Mouse (Mus musculus) hindbrain, postnatal 0 days (tissue): ENCODE measurements around the gene Galnt18. TPM values are rescaled to one million over a fixed set of nuclear protein-coding genes. Genes with fewer than 3 reads are reported as not detected.

Experiments used
- ATAC-seq: fragments of 200-750 bp; cut with Nextera tagmentation; 2 replicates; pipeline ENCODE4 v1.8.0; 2017; ENCODE audit warnings: mild to moderate bottlenecking, moderate TSS enrichment, moderate library complexity
- DNase-seq: peaks from one replicate; pipeline ENCODE4 v3.0.0-alpha.2; 2015; ENCODE audit warnings: low spot score
- H3K27ac ChIP-seq: fragments of 300-500 bp; sonication (generic); 2 replicates; pipeline ENCODE4 v1.5.1; 2014; ENCODE audit warnings: mild to moderate bottlenecking
- H3K27me3 ChIP-seq: fragments of 300-500 bp; sonication (generic); 2 replicates; pipeline ENCODE4 v1.6.1; 2014; ENCODE audit warnings: low read length, mixed read lengths; ENCODE audit not compliant: insufficient read depth
- H3K36me3 ChIP-seq: fragments of 300-500 bp; sonication (generic); 2 replicates; pipeline ENCODE4 v1.6.1; 2014; ENCODE audit warnings: low read length, mixed read lengths; ENCODE audit not compliant: insufficient read depth
- H3K4me1 ChIP-seq: fragments of 300-500 bp; sonication (generic); 2 replicates; pipeline ENCODE4 v1.6.1; 2014; ENCODE audit warnings: antibody characterized with exemption, low read length, mixed read lengths; ENCODE audit not compliant: insufficient read depth
- H3K4me2 ChIP-seq: fragments of 300-500 bp; sonication (generic); 2 replicates; pipeline ENCODE4 v1.6.1; 2014; ENCODE audit warnings: low read depth, mild to moderate bottlenecking, low read length, moderate library complexity, mixed read lengths
- H3K4me3 ChIP-seq: fragments of 300-500 bp; sonication (generic); 2 replicates; pipeline ENCODE4 v1.5.1; 2014; ENCODE audit warnings: low read length
- H3K9ac ChIP-seq: fragments of 300-500 bp; sonication (generic); replicated peaks from 2 replicates; pipeline ENCODE4 v1.6.1; 2014; ENCODE audit warnings: mild to moderate bottlenecking, low read length, moderate library complexity, mixed read lengths
- H3K9me3 ChIP-seq: fragments of 300-500 bp; sonication (generic); 2 replicates; pipeline ENCODE4 v1.6.1; 2016; ENCODE audit warnings: low read length, mixed read lengths
- CTCF ChIP-seq: IDR thresholded peaks from 2 replicates; pipeline ENCODE4 v1.5.1; 2016; ENCODE audit warnings: antibody characterized with exemption, control low read depth, low read depth
- WGBS: fragments of 180-500 bp; shearing (Covaris S2); extraction: QIAGEN DNeasy Blood & Tissue Kit; methylation state at CpG from one replicate; pipeline ENCODE4 v1.1.7; 2014; 5-methylcytosine and 5-hydroxymethylcytosine counted together
- polyA plus RNA-seq: library from polyadenylated mRNA; unstranded; fragments of >200 nt; fragmentation: Nextera tagmentation; extraction: Ambion mirVana; gene quantifications from 2 replicates; pipeline ENCODE4 v1.2.1, GENCODE M21; 2015
- total RNA-seq: library from RNA; depleted of rRNA; stranded (reverse); fragments of >200 nt; gene quantifications from 2 replicates; pipeline ENCODE4 v1.2.3, GENCODE M21; 2014

Galnt18 gene
- total and polyA plus RNA-seq, 2 experiments from 2014 or later: 15.8 to 22.7 TPM

GRCm38 (mm10) chr7:111605663-111606062, 174.1 kb downstream of the Galnt18 start:
- TF ChIP-seq CTCF: no peak
- no peak overlapping the region for H3K4me2 ChIP-seq
- DNase-seq: no peak
- ATAC-seq: no peak
- no peaks in the 10 kb centered on the region for H3K27me3 ChIP-seq
- H3K27ac ChIP-seq: no peak overlapping the region
- peaks cover 4% of the 10 kb centered on the region; the same call in 1 of the 2 replicates for H3K4me1 ChIP-seq
- H3K36me3 ChIP-seq: no peaks in the 10 kb centered on the region
- H3K9me3 ChIP-seq: no peaks in the 10 kb centered on the region
- H3K9ac ChIP-seq: no peak overlapping the region
- no peak overlapping the region for H3K4me3 ChIP-seq

- 84% methylated on average over 2 of the region's 2 CpGs for WGBS
These were observed 175.1 kb downstream of the Galnt18 start for GRCm38 (mm10) chr7:111604578-111605208.

DNA sequence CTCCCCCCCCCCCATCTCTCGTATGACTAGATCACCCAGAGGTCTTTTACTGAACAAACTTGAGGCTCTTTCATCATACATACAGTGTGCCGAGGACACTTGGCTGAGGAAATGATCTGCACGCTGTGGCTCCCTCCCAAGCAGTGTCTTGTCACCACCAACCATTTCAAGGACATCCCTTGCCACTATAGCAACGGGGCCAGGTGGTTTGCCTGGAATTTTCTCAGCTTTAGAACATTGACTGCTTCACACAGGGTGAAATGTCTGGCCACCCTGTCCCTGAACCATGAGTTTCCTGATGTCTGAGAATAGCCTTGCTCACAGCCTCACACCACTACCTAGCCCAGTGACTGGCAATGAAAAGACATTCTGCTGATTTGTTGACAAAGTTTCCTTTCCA, 176.6 kb downstream of the Galnt18 start:
- 66% methylated on average over 4 of the region's 4 CpGs for WGBS
- no peak for DNase-seq
- ATAC-seq: no peak
- Histone ChIP-seq H3K9me3 (no peaks in the 10 kb centered on the region), H3K4me3 (no peak overlapping the region), H3K9ac (no peak overlapping the region), H3K27ac (no peak overlapping the region), H3K36me3 (no peaks in the 10 kb centered on the region), H3K27me3 (no peaks in the 10 kb centered on the region), H3K4me2 (no peak overlapping the region), H3K4me1 (peaks cover 5% of the 10 kb centered on the region; the same call in 1 of the 2 replicates)
- TF ChIP-seq CTCF: no peak

More at GRCm38 (mm10) chr7:111604578-111605208, 175.1 kb downstream of the Galnt18 start:
- Histone ChIP-seq H3K9ac (no peak overlapping the region), H3K36me3 (no peaks in the 10 kb centered on the region), H3K9me3 (no peaks in the 10 kb centered on the region), H3K4me1 (peaks cover 5% of the 10 kb centered on the region; the same call in 1 of the 2 replicates), H3K4me2 (no peak overlapping the region), H3K27me3 (no peaks in the 10 kb centered on the region), H3K4me3 (no peak overlapping the region), H3K27ac (no peak overlapping the region)
- no peak for TF ChIP-seq CTCF
- no peak for ATAC-seq
- no peak for DNase-seq

GRCm38 (mm10) chr7:111601339-111602067, 178.3 kb downstream of the Galnt18 start:
- Histone ChIP-seq H3K4me1 (peaks cover 5% of the 10 kb centered on the region; the same call in 1 of the 2 replicates), H3K9ac (no peak overlapping the region), H3K36me3 (no peaks in the 10 kb centered on the region), H3K27ac (no peak overlapping the region), H3K4me3 (no peak overlapping the region), H3K9me3 (no peaks in the 10 kb centered on the region), H3K4me2 (no peak overlapping the region), H3K27me3 (no peaks in the 10 kb centered on the region)
- 77% methylated on average over 4 of the region's 4 CpGs for WGBS
- DNase-seq (no peak), ATAC-seq (no peak)
- TF ChIP-seq CTCF: no peak

DNA sequence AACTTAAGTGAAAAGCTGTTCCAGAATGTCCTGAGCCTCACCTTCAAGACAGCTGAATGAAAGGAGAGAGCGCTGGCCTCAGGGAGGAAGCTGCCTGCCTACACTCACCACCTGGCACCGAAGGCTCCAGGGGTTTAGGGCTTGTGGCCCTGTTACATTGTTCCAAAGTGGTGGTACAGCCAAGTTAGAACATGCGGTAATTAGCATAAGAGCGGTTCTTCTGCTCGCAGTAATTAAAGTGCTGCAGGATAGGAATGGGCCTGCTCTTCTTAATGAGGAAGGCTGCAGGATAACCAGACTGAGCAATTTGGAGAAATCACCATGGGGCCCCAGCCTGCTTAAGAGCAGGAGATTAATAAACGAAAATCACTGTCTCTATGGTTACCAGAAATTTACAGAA, 179.0 kb downstream of the Galnt18 start:
- Histone ChIP-seq H3K4me2 (no peak overlapping the region), H3K4me3 (no peak overlapping the region), H3K9me3 (no peaks in the 10 kb centered on the region), H3K27ac (no peak overlapping the region), H3K27me3 (no peaks in the 10 kb centered on the region), H3K4me1 (peaks cover 5% of the 10 kb centered on the region; the same call in 1 of the 2 replicates), H3K36me3 (no peaks in the 10 kb centered on the region), H3K9ac (no peak overlapping the region)
- DNase-seq (peak; percentile 43), ATAC-seq (peak; percentile 53)
- no peak for TF ChIP-seq CTCF
- WGBS: 26% methylated on average over 6 of the region's 6 CpGs

DNA sequence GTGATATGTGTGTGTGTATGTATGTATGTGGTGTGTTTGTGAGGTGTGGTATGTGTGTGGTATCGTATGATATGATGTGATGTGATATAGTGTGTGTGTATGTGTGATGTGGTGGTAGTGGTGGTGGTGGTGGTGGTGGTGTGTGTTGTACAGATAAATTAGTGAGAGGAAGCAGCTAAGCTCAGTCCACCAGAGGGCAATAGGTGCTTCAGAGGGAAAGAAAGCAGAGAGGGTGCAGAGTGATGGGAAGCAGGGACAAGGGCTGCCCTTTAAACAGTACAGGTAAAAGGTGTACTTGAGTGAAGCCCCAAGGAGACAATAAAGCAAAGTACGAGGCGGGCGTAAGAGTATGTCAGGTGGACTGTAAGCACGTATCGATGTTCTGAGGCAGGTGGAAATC, 186.1 kb downstream of the Galnt18 start:
- Histone ChIP-seq H3K4me3 (no peak overlapping the region), H3K4me1 (no peaks in the 10 kb centered on the region), H3K27ac (no peak overlapping the region), H3K9ac (no peak overlapping the region), H3K9me3 (no peaks in the 10 kb centered on the region), H3K27me3 (no peaks in the 10 kb centered on the region), H3K36me3 (no peaks in the 10 kb centered on the region), H3K4me2 (no peak overlapping the region)
- DNase-seq (no peak), ATAC-seq (no peak)
- TF ChIP-seq CTCF: peak; percentile 59
- 89% methylated on average over 6 of the region's 6 CpGs for WGBS
